Mouse (Mus musculus) bone marrow macrophage, adult 2 months (primary cell): ENCODE measurements around the gene Dnmbp. TPM values are rescaled to one million over a fixed set of nuclear protein-coding genes. Genes with fewer than 3 reads are reported as not detected.

Experiments
- H3K27ac ChIP-seq: 2 replicates; pipeline ENCODE4 v1.5.1; 2012; ENCODE audit warnings: low read depth, low read length; ENCODE audit not compliant: insufficient read depth
- H3K4me1 ChIP-seq: 2 replicates; pipeline ENCODE4 v1.6.1; 2012; ENCODE audit warnings: low read length; ENCODE audit not compliant: control insufficient read depth, insufficient read depth
- H3K4me3 ChIP-seq: 2 replicates; pipeline ENCODE4 v1.5.1; 2012; ENCODE audit warnings: mild to moderate bottlenecking, low read length, moderate library complexity; ENCODE audit not compliant: insufficient read depth
- CTCF ChIP-seq: IDR thresholded peaks from 2 replicates; pipeline ENCODE4 v1.5.1; 2012; ENCODE audit warnings: low read depth, mild to moderate bottlenecking, low read length, moderate library complexity
- POLR2A ChIP-seq: IDR thresholded peaks from 2 replicates; pipeline ENCODE4 v1.6.1; 2012; ENCODE audit warnings: mild to moderate bottlenecking, low read depth, low read length, borderline replicate concordance
- polyA plus RNA-seq: library from polyadenylated mRNA; stranded (reverse); fragments of >200 nt; gene quantifications from 2 replicates; pipeline ENCODE4 v1.2.4, GENCODE M21; 2012; ENCODE audit not compliant: missing spikeins, insufficient read depth, insufficient read length

Gene Dnmbp
- polyA plus RNA-seq, 1 experiment = 13.5 TPM

DNA sequence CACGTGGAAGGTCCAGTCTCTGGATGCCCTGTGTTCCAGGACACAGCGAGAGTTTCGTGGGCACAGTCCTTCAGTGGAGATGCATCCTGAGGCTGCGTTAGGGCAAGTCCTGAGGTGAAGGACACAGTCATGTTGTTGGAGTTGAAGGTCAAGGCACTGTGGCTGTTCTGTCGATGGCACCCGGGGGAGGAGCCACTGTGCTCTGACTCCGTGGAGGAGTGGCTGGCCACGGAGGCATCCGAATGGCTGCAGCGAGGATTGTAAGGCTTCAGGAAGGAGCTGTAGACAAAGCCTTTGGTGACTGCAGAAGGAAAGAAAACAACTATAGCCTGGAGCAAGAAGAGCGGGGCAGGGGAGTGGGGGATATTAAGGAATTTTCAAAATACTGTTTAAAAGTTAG is 90.0 kb downstream of the Dnmbp start:
- Histone ChIP-seq H3K27ac (no peak overlapping the region), H3K4me3 (no peak overlapping the region), H3K4me1 (peaks cover 4% of the 10 kb centered on the region; the same call in 1 of the 2 replicates)
- no peak for TF ChIP-seq POLR2A
- TF ChIP-seq CTCF = no peak

GRCm38 (mm10) chr19:43847966-43848365 is 92.0 kb downstream of the Dnmbp start:
- Histone ChIP-seq H3K4me1 (peaks cover 6% of the 10 kb centered on the region; the same call in 1 of the 2 replicates), H3K4me3 (no peak overlapping the region), H3K27ac (no peak overlapping the region)
- TF ChIP-seq POLR2A (no peak), CTCF (no peak)

DNA sequence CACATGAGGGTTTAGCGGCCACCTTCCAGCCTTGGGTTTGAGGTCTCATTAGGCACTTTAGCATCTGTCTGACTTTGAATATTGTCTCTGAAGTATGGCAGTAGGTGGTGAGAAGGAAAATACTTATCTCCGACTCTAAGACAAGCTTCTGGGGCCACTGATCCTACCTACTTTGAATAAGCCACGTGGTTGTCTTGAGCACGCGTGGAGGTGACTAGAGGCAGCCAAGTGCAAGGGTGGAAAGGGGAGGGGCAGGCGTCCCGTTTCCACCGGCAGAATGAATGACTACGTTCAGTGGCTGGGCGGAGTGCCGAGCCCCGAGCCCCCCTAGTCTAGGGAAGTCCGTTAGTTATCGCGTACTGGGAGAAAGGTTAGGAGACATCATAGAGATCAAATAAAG is 92.9 kb downstream of the Dnmbp start:
- Histone ChIP-seq H3K4me3 (no peak overlapping the region), H3K27ac (no peak overlapping the region), H3K4me1 (peaks cover 4% of the 10 kb centered on the region; the same call in 1 of the 2 replicates)
- TF ChIP-seq CTCF (no peak), POLR2A (no peak)

GRCm38 (mm10) chr19:43845331-43845908 is 94.6 kb downstream of the Dnmbp start:
- Histone ChIP-seq H3K27ac (no peak overlapping the region), H3K4me1 (peaks cover 2% of the 10 kb centered on the region; the same call in 1 of the 2 replicates), H3K4me3 (no peak overlapping the region)
- TF ChIP-seq CTCF (no peak), POLR2A (no peak)

GRCm38 (mm10) chr19:43843184-43843583 is 96.8 kb downstream of the Dnmbp start:
- H3K4me3 ChIP-seq = no peak overlapping the region
- TF ChIP-seq POLR2A (no peak), CTCF (no peak)
- H3K27ac ChIP-seq = no peak overlapping the region
- peaks cover 2% of the 10 kb centered on the region; the same call in 1 of the 2 replicates for H3K4me1 ChIP-seq

DNA sequence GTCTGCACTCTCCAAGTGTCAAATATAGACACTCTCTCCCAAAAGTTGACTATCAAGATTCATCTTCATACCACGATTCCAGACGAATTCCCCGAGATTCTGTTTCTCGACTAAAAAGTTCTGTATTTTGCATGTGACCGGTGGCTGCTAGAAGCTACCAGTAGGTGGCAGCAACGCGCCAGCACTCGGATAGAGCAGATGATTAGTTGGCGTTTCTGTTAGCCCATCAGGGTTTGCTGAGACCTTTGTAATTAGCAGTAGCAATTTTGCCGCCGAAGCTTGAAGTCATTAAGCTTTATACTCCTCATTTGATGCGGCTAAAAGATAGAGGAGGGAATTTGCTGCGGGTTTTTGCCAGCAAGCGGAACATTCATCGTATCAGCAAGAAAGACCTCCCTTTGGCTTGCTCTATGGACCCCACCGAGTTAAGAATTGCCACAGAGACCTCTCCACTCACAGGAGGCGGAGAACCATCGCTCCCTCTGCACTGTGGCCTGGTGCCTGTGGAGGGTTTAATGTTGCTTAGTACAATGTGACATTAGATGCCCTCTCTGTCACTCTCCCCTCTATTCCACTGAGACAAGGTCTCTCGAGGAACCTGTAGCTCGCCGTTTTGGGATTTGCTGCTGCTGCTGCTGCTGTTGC is 107.4 kb downstream of the Dnmbp start:
- no peaks in the 10 kb centered on the region for H3K4me1 ChIP-seq
- TF ChIP-seq CTCF (peak; percentile 95), POLR2A (no peak)
- H3K4me3 ChIP-seq = no peak overlapping the region
- no peak overlapping the region for H3K27ac ChIP-seq

DNA sequence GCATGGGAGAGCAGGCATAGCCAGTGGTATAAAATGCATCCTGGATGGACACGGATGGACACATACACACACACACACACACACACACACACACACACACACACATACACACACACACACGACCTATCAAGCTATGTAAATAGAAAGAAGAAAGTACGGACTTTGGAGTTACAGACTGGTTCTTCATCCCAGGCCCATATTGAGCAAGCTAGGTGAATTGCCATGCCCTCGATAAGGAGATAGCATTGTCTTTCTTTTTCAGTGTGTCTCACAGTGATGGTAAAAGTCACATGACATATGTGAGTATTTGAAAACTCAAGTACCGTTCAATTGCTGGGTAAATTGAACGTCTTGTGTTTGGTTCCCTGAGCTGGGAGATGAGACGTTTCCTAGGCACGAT is 113.1 kb downstream of the Dnmbp start:
- H3K27ac ChIP-seq = no peak overlapping the region
- no peaks in the 10 kb centered on the region for H3K4me1 ChIP-seq
- H3K4me3 ChIP-seq = no peak overlapping the region
- TF ChIP-seq POLR2A (no peak), CTCF (no peak)

- Histone ChIP-seq H3K27ac (peak overlapping the region; percentile 54), H3K4me3 (peak overlapping the region; percentile 55), H3K4me1 (peaks cover 14% of the 10 kb centered on the region)
- TF ChIP-seq POLR2A (no peak), CTCF (no peak)
Measured at GRCm38 (mm10) chr19:43815661-43816414, 124.2 kb downstream of the Dnmbp start.

DNA sequence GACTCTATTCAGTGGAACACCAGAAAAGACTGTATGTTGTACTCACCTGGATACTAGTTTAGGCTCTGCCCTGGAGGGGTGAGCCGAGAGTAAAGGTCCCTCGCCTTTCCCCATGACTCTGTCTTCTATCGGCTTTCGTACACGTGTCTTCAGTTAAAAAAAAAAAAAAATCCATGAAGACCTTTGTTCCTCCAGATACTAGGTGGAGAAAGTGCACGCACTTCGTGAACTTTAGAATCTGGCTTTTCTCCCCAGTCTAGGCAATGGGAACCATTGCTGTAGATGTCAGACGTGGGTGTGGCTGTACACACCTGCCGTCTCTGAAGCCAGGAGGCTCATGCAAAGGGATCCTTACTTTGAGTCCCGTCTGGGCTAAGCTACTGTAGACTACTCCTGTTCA is 126.7 kb downstream of the Dnmbp start:
- no peak for TF ChIP-seq POLR2A
- no peak for TF ChIP-seq CTCF

DNA sequence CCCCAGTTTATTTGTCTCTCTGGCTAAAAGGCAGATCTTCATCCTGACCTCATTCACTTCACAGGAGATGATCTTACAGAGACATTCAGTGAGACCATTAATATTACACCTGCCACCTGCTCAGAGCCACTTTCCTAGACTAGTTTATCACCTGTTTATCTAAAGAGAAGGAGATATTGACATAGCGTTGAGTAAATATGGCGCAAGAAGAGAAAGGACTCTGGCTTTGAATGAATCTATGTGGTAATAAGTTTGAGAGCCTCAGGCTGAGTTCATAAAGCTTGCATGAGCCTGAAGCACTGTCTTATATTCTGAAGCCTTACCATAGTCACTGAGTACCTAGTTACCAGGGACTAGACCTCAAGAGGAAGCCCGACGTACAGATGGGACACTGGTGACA is 128.6 kb downstream of the Dnmbp start:
- H3K4me1 ChIP-seq = peaks cover 18% of the 10 kb centered on the region
- H3K27ac ChIP-seq = no peak overlapping the region
- H3K4me3 ChIP-seq = no peak overlapping the region
- TF ChIP-seq POLR2A (no peak), CTCF (no peak)

More for the DNA sequence above, 126.7 kb downstream of the Dnmbp start:
- no peak overlapping the region for H3K4me3 ChIP-seq
- H3K27ac ChIP-seq = no peak overlapping the region
- H3K4me1 ChIP-seq = peaks cover 21% of the 10 kb centered on the region
